Mouse (Mus musculus): ENCODE results near the gene St6galnac3. TPM values are rescaled to one million over a fixed set of nuclear protein-coding genes. Genes with fewer than 3 reads are reported as not detected.

Gene St6galnac3
- polyA plus RNA-seq, 2 experiments: 20.7 to 36.0 TPM

- Histone ChIP-seq H3K4me3 (replicated peaks; ENCODE audit: low read length) (no peak overlapping the region), H3K4me2 (replicated peaks; ENCODE audit: low read depth, low read length, severe bottlenecking) (no peak overlapping the region), H3K4me1 (ENCODE audit: control insufficient read depth, insufficient read depth, low read length) (no peaks in the 10 kb centered on the region), H3K27ac (replicated peaks; ENCODE audit: low read depth, low read length) (no peak overlapping the region), H3K27me3 (ENCODE audit: control insufficient read depth, insufficient read depth, low read length) (no peaks in the 10 kb centered on the region), H3K9ac (ENCODE audit: low read depth, low read length, severe bottlenecking) (no peak overlapping the region), H3K9me3 (ENCODE audit: control insufficient read depth, low read length) (no peaks in the 10 kb centered on the region), H3K36me3 (ENCODE audit: control insufficient read depth, insufficient read depth, low read length) (no peaks in the 10 kb centered on the region)
- whole genome bisulfite sequencing: 70% methylated on average over 17 of the region's 17 CpGs
- no peak for TF ChIP-seq POLR2A (IDR thresholded peaks at IDR 0.05; ENCODE audit: borderline replicate concordance, extremely low read depth, insufficient read depth, insufficient read length)
- no peak for DNase-seq (ENCODE audit: low spot score)
- no peak for ATAC-seq (ENCODE audit: low FRiP score, low read depth)
Observed at GRCm38 (mm10) chr3:153436076-153437021, 288.6 kb downstream of the St6galnac3 start.

- ATAC-seq (ENCODE audit: low FRiP score, low read depth) (no peak), DNase-seq (ENCODE audit: low spot score) (peak; percentile 22)
- TF ChIP-seq POLR2A (IDR thresholded peaks at IDR 0.05; ENCODE audit: borderline replicate concordance, extremely low read depth, insufficient read depth, insufficient read length): no peak
- H3K4me2 ChIP-seq (replicated peaks; ENCODE audit: low read depth, low read length, severe bottlenecking): no peak overlapping the region
- no peak overlapping the region for H3K4me3 ChIP-seq (replicated peaks; ENCODE audit: low read length)
- H3K27ac ChIP-seq (replicated peaks; ENCODE audit: low read depth, low read length): no peak overlapping the region
- H3K27me3 ChIP-seq (ENCODE audit: control insufficient read depth, insufficient read depth, low read length): no peaks in the 10 kb centered on the region
- H3K36me3 ChIP-seq (ENCODE audit: control insufficient read depth, insufficient read depth, low read length): no peaks in the 10 kb centered on the region
- H3K9ac ChIP-seq (ENCODE audit: low read depth, low read length, severe bottlenecking): no peak overlapping the region
- H3K4me1 ChIP-seq (ENCODE audit: control insufficient read depth, insufficient read depth, low read length): no peaks in the 10 kb centered on the region
- WGBS: 57% methylated on average over 8 of the region's 8 CpGs
- no peaks in the 10 kb centered on the region for H3K9me3 ChIP-seq (ENCODE audit: control insufficient read depth, low read length)
Observed at GRCm38 (mm10) chr3:153433010-153433409, 292.0 kb downstream of the St6galnac3 start.

GRCm38 (mm10) chr3:153432053-153432816 is 292.7 kb downstream of the St6galnac3 start:
- Histone ChIP-seq H3K4me1 (ENCODE audit: control insufficient read depth, insufficient read depth, low read length) (no peaks in the 10 kb centered on the region), H3K4me2 (replicated peaks; ENCODE audit: low read depth, low read length, severe bottlenecking) (no peak overlapping the region), H3K4me3 (replicated peaks; ENCODE audit: low read length) (no peak overlapping the region), H3K36me3 (ENCODE audit: control insufficient read depth, insufficient read depth, low read length) (no peaks in the 10 kb centered on the region), H3K27me3 (ENCODE audit: control insufficient read depth, insufficient read depth, low read length) (no peaks in the 10 kb centered on the region), H3K27ac (replicated peaks; ENCODE audit: low read depth, low read length) (no peak overlapping the region), H3K9ac (ENCODE audit: low read depth, low read length, severe bottlenecking) (no peak overlapping the region), H3K9me3 (ENCODE audit: control insufficient read depth, low read length) (no peaks in the 10 kb centered on the region)
- TF ChIP-seq POLR2A (IDR thresholded peaks at IDR 0.05; ENCODE audit: borderline replicate concordance, extremely low read depth, insufficient read depth, insufficient read length): no peak
- no peak for ATAC-seq (ENCODE audit: low FRiP score, low read depth)
- no peak for DNase-seq (ENCODE audit: low spot score)
- WGBS: 87% methylated on average over 6 of the region's 6 CpGs

GRCm38 (mm10) chr3:153429840-153430239 is 295.1 kb downstream of the St6galnac3 start:
- Histone ChIP-seq H3K9ac (ENCODE audit: low read depth, low read length, severe bottlenecking) (no peak overlapping the region), H3K4me3 (replicated peaks; ENCODE audit: low read length) (no peak overlapping the region), H3K27ac (replicated peaks; ENCODE audit: low read depth, low read length) (no peak overlapping the region), H3K9me3 (ENCODE audit: control insufficient read depth, low read length) (no peaks in the 10 kb centered on the region), H3K4me2 (replicated peaks; ENCODE audit: low read depth, low read length, severe bottlenecking) (no peak overlapping the region), H3K36me3 (ENCODE audit: control insufficient read depth, insufficient read depth, low read length) (no peaks in the 10 kb centered on the region), H3K27me3 (ENCODE audit: control insufficient read depth, insufficient read depth, low read length) (no peaks in the 10 kb centered on the region), H3K4me1 (ENCODE audit: control insufficient read depth, insufficient read depth, low read length) (no peaks in the 10 kb centered on the region)
- no peak for ATAC-seq (ENCODE audit: low FRiP score, low read depth)
- no peak for TF ChIP-seq POLR2A (IDR thresholded peaks at IDR 0.05; ENCODE audit: borderline replicate concordance, extremely low read depth, insufficient read depth, insufficient read length)
- DNase-seq (ENCODE audit: low spot score): no peak
- WGBS: 67% methylated on average over 8 of the region's 8 CpGs

GRCm38 (mm10) chr3:153421918-153422290 is 303.1 kb downstream of the St6galnac3 start:
- Histone ChIP-seq H3K27me3 (ENCODE audit: control insufficient read depth, insufficient read depth, low read length) (no peaks in the 10 kb centered on the region), H3K4me2 (replicated peaks; ENCODE audit: low read depth, low read length, severe bottlenecking) (no peak overlapping the region), H3K4me3 (replicated peaks; ENCODE audit: low read length) (no peak overlapping the region), H3K27ac (replicated peaks; ENCODE audit: low read depth, low read length) (no peak overlapping the region), H3K36me3 (ENCODE audit: control insufficient read depth, insufficient read depth, low read length) (no peaks in the 10 kb centered on the region), H3K9me3 (ENCODE audit: control insufficient read depth, low read length) (no peaks in the 10 kb centered on the region), H3K9ac (ENCODE audit: low read depth, low read length, severe bottlenecking) (no peak overlapping the region), H3K4me1 (ENCODE audit: control insufficient read depth, insufficient read depth, low read length) (no peaks in the 10 kb centered on the region)
- TF ChIP-seq POLR2A (IDR thresholded peaks at IDR 0.05; ENCODE audit: borderline replicate concordance, extremely low read depth, insufficient read depth, insufficient read length): no peak
- ATAC-seq (ENCODE audit: low FRiP score, low read depth): no peak
- DNase-seq (ENCODE audit: low spot score): no peak
- 58% methylated on average over 7 of the region's 7 CpGs for WGBS

Data from limb, embryonic 14.5 days (tissue).